Mouse (Mus musculus) spleen, adult 2 months (tissue): ENCODE measurements around the gene Dgki. TPM values are rescaled to one million over a fixed set of nuclear protein-coding genes. Genes with fewer than 3 reads are reported as not detected.

Experiments
- DNase-seq, 2 experiments: peaks; one replicate each; pipeline versions ENCODE4 v3.0.0 to v3.0.0-alpha.2; 2012 to 2021; ENCODE audit warnings: low spot score in 2 of 2, low read depth in 1 of 2
- H3K27ac ChIP-seq: fragments of 200-500 bp; 2 replicates; pipeline ENCODE4 v1.5.1; 2012; ENCODE audit warnings: low read length, inconsistent platforms; ENCODE audit not compliant: insufficient read depth
- H3K27me3 ChIP-seq: fragments of 200-500 bp; 2 replicates; pipeline ENCODE4 v1.6.1; 2012; ENCODE audit warnings: mild to moderate bottlenecking, moderate library complexity, low read length, inconsistent platforms; ENCODE audit not compliant: control insufficient read depth, insufficient read depth
- H3K36me3 ChIP-seq: fragments of 200-500 bp; 2 replicates; pipeline ENCODE4 v1.6.1; 2012; ENCODE audit warnings: mild to moderate bottlenecking, low read length, inconsistent platforms; ENCODE audit not compliant: control insufficient read depth, insufficient read depth
- H3K4me1 ChIP-seq: fragments of 200-500 bp; 2 replicates; pipeline ENCODE4 v1.6.1; 2011; ENCODE audit warnings: inconsistent platforms; ENCODE audit not compliant: control insufficient read depth, insufficient read depth, insufficient read length
- H3K4me3 ChIP-seq: fragments of 200-500 bp; 2 replicates; pipeline ENCODE4 v1.5.1; 2011; ENCODE audit warnings: mild to moderate bottlenecking, inconsistent platforms; ENCODE audit not compliant: insufficient read depth, insufficient read length; ENCODE audit errors: extremely low read depth
- CTCF ChIP-seq: fragments of 200-500 bp; IDR thresholded peaks from 2 replicates; pipeline ENCODE4 v1.5.1; 2011; ENCODE audit warnings: mild to moderate bottlenecking, inconsistent platforms; ENCODE audit not compliant: insufficient read depth, insufficient read length, insufficient replicate concordance; ENCODE audit errors: extremely low read depth
- POLR2A ChIP-seq: fragments of 200-500 bp; IDR thresholded peaks from 2 replicates; pipeline ENCODE4 v1.6.1; 2011; ENCODE audit warnings: low read depth, low read length, inconsistent platforms
- WGBS: fragments of 180-500 bp; shearing (Covaris S2); methylation state at CpG from one replicate; pipeline ENCODE4 v1.1.7; 2018; 5-methylcytosine and 5-hydroxymethylcytosine counted together
- polyA plus RNA-seq: library from polyadenylated mRNA; depleted of rRNA; stranded (reverse); fragments of >200 nt; gene quantifications from 2 replicates; pipeline ENCODE4 v1.2.3, GENCODE M21; 2012

Dgki gene
- polyA plus RNA-seq, 1 experiment = 0.70 TPM

DNA sequence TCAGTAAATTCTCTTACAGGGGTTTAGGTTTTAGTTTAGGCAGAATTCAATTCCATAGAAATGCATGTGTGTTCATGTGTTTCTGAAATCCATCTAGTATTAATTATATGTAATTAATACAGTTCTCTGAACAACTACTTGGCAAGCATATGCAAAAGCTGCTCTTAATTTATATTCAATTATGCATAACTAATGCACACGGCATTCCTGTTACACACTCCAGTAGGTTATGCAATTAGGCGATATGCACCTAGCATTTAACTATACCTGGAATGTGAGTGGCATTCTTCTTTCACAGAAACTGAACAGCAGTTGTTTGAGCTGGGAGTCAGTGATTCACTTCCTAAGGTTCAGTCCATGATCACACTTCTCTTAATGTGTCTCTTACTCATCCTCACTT is 370.2 kb downstream of the Dgki start:
- no peaks in the 10 kb centered on the region for H3K27me3 ChIP-seq
- H3K4me1 ChIP-seq = no peaks in the 10 kb centered on the region
- no peaks in the 10 kb centered on the region for H3K36me3 ChIP-seq
- no peak for TF ChIP-seq POLR2A
- no peak for DNase-seq
- no peak overlapping the region for H3K27ac ChIP-seq
- WGBS = 88% methylated on average over 2 of the region's 2 CpGs
- no peak overlapping the region for H3K4me3 ChIP-seq

DNA sequence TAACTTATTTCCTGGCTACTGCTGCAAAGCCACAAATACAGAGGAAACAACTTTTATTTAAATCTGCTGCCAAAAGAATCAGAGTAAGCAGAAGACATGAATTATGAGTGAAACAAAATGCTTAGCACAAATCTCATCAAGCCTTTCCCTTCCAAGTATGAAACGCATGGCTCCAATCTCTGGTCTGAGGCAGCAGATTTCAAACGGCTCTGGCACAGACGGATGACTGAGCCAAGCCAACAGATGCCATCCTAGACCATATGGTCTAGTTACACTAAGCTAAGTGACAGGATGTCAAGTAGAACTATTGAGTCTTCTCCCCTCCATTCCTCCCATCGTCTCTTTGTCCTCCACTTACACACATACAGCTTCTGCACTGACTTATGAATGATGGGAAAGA is 373.5 kb downstream of the Dgki start:
- 78% methylated on average over 4 of the region's 4 CpGs for WGBS
- H3K4me3 ChIP-seq = no peak overlapping the region
- TF ChIP-seq CTCF (no peak), POLR2A (no peak)
- no peaks in the 10 kb centered on the region for H3K36me3 ChIP-seq
- H3K4me1 ChIP-seq = no peaks in the 10 kb centered on the region
- no peak for DNase-seq
- H3K27me3 ChIP-seq = no peaks in the 10 kb centered on the region
- no peak overlapping the region for H3K27ac ChIP-seq

DNA sequence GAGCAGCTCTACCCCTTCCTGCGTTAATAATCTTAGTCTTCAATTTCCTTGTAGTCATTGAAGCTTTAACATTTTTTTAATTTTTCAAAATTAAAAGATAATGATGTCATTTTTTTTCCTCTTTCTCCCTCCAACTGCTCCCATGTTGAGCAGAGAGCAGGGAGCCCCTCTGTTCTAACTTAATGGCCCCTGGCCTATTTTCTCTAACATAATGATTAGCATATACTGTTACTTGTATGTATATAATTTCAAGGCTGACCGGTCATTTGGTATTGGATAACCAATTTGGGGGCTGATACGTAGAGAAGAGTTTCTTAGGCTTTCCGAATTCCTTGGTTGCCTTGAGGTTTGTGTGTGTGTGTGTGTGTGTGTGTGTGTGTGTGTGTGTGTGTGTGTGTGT is 378.0 kb downstream of the Dgki start:
- H3K4me1 ChIP-seq = no peaks in the 10 kb centered on the region
- no peaks in the 10 kb centered on the region for H3K36me3 ChIP-seq
- H3K27me3 ChIP-seq = no peaks in the 10 kb centered on the region
- H3K27ac ChIP-seq = no peak overlapping the region
- TF ChIP-seq CTCF = no peak
- TF ChIP-seq POLR2A = no peak
- 93% methylated on average over 4 of the region's 4 CpGs for WGBS
- no peak for DNase-seq
- H3K4me3 ChIP-seq = no peak overlapping the region

DNA sequence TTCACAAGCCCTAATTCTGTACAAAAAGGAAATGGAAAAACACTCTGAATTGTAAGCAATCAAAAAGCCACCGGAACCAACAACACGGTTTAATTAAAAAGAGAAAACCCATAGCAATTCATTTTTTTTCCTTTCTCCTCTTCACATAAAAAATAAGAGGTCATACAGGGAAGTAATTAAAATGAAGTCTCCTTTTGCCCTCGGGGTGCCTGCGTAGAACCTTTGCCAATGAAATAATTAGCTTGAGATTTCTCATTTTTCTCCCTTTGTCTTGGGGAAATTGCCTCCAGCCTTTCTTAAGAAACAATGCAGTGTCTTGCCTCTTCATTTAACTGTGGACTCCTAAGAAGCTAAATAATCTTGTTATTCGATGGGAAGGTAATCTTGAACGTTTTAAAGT is 388.4 kb downstream of the Dgki start:
- WGBS = 79% methylated on average over 6 of the region's 6 CpGs
- H3K27ac ChIP-seq = no peak overlapping the region
- no peak for DNase-seq
- no peak overlapping the region for H3K4me3 ChIP-seq
- H3K36me3 ChIP-seq = no peaks in the 10 kb centered on the region
- no peak for TF ChIP-seq CTCF
- no peak for TF ChIP-seq POLR2A
- no peaks in the 10 kb centered on the region for H3K4me1 ChIP-seq
- H3K27me3 ChIP-seq = no peaks in the 10 kb centered on the region

DNA sequence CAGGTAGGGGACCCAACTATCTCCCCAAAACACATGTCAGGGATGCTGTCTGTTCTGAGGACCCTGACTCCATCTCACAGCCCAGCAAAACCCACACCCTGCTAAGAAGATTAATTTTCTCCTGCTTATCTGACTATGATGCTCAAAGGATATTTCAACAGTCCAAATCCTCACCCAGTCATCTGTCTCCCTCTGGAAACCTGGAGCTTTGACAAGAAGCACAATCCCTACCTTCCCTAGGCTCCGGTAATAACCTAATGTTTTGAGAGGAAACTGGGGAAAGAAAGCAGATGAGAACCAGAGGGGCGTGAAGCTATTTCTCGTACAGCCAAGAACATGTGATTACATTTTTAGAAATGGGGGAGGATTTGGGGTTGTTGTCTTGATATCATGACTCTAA is 392.8 kb downstream of the Dgki start:
- H3K27me3 ChIP-seq = no peaks in the 10 kb centered on the region
- no peaks in the 10 kb centered on the region for H3K4me1 ChIP-seq
- 90% methylated on average over 3 of the region's 3 CpGs for WGBS
- no peaks in the 10 kb centered on the region for H3K36me3 ChIP-seq
- TF ChIP-seq CTCF (no peak), POLR2A (no peak)
- no peak overlapping the region for H3K27ac ChIP-seq
- no peak for DNase-seq
- H3K4me3 ChIP-seq = no peak overlapping the region

DNA sequence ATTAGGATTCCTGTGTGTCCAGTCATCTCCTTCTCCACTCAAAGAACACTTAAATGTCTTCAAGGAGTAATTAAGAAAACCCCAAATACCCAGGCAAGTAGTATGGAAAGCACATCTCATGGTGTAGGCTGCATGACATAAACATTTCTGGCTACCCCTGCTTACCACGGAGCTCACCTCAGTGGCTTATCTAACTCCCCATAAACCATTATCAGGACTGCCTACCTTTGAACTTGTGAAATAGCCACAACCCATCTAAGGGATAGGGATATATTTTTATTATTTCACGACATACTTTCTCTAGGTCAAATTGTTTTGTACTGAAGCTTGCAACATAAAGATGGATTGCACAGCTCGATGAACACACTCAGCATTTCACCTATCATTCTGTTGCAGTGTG is 394.0 kb downstream of the Dgki start:
- WGBS = 75% methylated on average over 3 of the region's 3 CpGs
- no peak overlapping the region for H3K4me3 ChIP-seq
- no peaks in the 10 kb centered on the region for H3K27me3 ChIP-seq
- DNase-seq = no peak
- H3K4me1 ChIP-seq = no peaks in the 10 kb centered on the region
- no peak for TF ChIP-seq CTCF
- TF ChIP-seq POLR2A = no peak
- H3K36me3 ChIP-seq = no peaks in the 10 kb centered on the region
- H3K27ac ChIP-seq = no peak overlapping the region

DNA sequence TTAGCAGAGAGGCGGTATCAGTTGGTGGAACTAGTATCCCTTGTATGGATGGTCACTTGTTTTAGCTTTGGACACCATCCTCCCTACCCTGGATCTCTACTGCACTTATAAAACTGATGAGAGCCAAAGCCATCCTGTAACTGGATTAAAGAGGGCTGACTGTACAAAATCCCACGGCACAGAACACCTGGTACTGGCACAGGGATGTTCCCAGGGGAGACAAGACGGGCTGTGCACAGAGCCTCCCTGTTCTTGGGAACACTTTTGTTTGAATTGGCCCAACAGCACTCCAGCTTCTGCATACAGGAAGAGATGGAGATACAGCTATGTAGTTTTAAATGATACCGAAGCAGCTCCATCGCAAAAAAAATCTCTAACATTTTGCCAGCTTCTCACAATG is 395.1 kb downstream of the Dgki start:
- Histone ChIP-seq H3K36me3 (no peaks in the 10 kb centered on the region), H3K27me3 (no peaks in the 10 kb centered on the region), H3K4me3 (no peak overlapping the region), H3K27ac (no peak overlapping the region), H3K4me1 (no peaks in the 10 kb centered on the region)
- no peak for DNase-seq
- TF ChIP-seq POLR2A = no peak
- TF ChIP-seq CTCF = no peak
- 87% methylated on average over 5 of the region's 5 CpGs for WGBS
